Mouse (Mus musculus) thymus, adult 2 months (tissue): ENCODE data around the gene Tyw1.

Source experiments
- CTCF ChIP-seq: fragments of 200-500 bp; IDR thresholded peaks from 2 replicates; pipeline ENCODE4 v1.5.1; 2012; ENCODE audit warnings: mild to moderate bottlenecking, control low read depth, low read length, moderate library complexity, borderline replicate concordance; ENCODE audit not compliant: control insufficient read depth, poor library complexity, insufficient read depth; ENCODE audit errors: extremely low read depth
- POLR2A ChIP-seq: fragments of 200-500 bp; IDR thresholded peaks from 2 replicates; pipeline ENCODE4 v1.6.1; 2012; ENCODE audit warnings: mild to moderate bottlenecking, low read length, control low read depth, moderate library complexity; ENCODE audit not compliant: control insufficient read depth, poor library complexity, insufficient read depth; ENCODE audit errors: extremely low read depth

GRCm38 (mm10) chr5:130313488-130313887, 58.1 kb downstream of the Tyw1 start:
- no peak for TF ChIP-seq POLR2A
- TF ChIP-seq CTCF, result no peak
